Mouse (Mus musculus) cerebellum, postnatal 36 days (tissue): ENCODE measurements around the gene Wdr25.
A peak's percentile ranks its signal among the peaks of the same experiment; 100 is the strongest.

Experiments used
- DNase-seq, 2 experiments: peaks; one replicate each; pipeline ENCODE4 v3.0.0; 2021 to 2022; ENCODE audit warnings: mixed read lengths in 2 of 2

The Wdr25 gene

GRCm38 (mm10) chr12:108994436-108995031 is 101.1 kb downstream of the Wdr25 start:
- peak; percentile 12 to 22 for DNase-seq

- peak; percentile 31 to 37 for DNase-seq
Observed at GRCm38 (mm10) chr12:108995976-108996636, 102.7 kb downstream of the Wdr25 start.

- DNase-seq: no peak
Observed at GRCm38 (mm10) chr12:108997249-108997648, 103.8 kb downstream of the Wdr25 start.

GRCm38 (mm10) chr12:109002978-109003377 is 109.5 kb downstream of the Wdr25 start:
- DNase-seq: no peak

GRCm38 (mm10) chr12:109010070-109010649 is 116.7 kb downstream of the Wdr25 start:
- DNase-seq: no peak

GRCm38 (mm10) chr12:109022181-109022691 is 128.8 kb downstream of the Wdr25 start:
- DNase-seq: peak; percentile 93 to 94

GRCm38 (mm10) chr12:109022966-109023365 is 129.5 kb downstream of the Wdr25 start:
- peak in 1 of 2 experiments; percentile 18 for DNase-seq

- DNase-seq: peak in 1 of 2 experiments; percentile 24
Observed at GRCm38 (mm10) chr12:109023780-109024179, 130.3 kb downstream of the Wdr25 start.

GRCm38 (mm10) chr12:109037026-109037425 is 143.6 kb downstream of the Wdr25 start:
- DNase-seq: no peak

GRCm38 (mm10) chr12:109038179-109038819 is 144.9 kb downstream of the Wdr25 start:
- peak in 1 of 2 experiments; percentile 18 for DNase-seq

- DNase-seq: no peak
Observed at GRCm38 (mm10) chr12:109039311-109039710, 145.9 kb downstream of the Wdr25 start.

GRCm38 (mm10) chr12:109044497-109044896 is 151.1 kb downstream of the Wdr25 start:
- DNase-seq: no peak

- DNase-seq: no peak
Observed at GRCm38 (mm10) chr12:109045581-109045980, 152.2 kb downstream of the Wdr25 start.

- no peak for DNase-seq
Observed at GRCm38 (mm10) chr12:109049949-109050348, 156.5 kb downstream of the Wdr25 start.

GRCm38 (mm10) chr12:109053020-109053806 is 159.8 kb downstream of the Wdr25 start:
- DNase-seq: no peak

- no peak for DNase-seq
Observed at GRCm38 (mm10) chr12:109057736-109058135, 164.3 kb downstream of the Wdr25 start.

GRCm38 (mm10) chr12:109058660-109059059 is 165.2 kb downstream of the Wdr25 start:
- DNase-seq: no peak

GRCm38 (mm10) chr12:109067561-109068135 is 174.2 kb downstream of the Wdr25 start:
- no peak for DNase-seq

- no peak for DNase-seq
Observed at GRCm38 (mm10) chr12:109068167-109068653, 174.8 kb downstream of the Wdr25 start, which contains the start of gene Begain. Begain (minus strand) TSS chr12:109068217.

- DNase-seq: no peak
Observed at GRCm38 (mm10) chr12:109068738-109069137, 175.3 kb downstream of the Wdr25 start.

GRCm38 (mm10) chr12:109069751-109070150 is 176.3 kb downstream of the Wdr25 start:
- peak; percentile 30 to 37 for DNase-seq

GRCm38 (mm10) chr12:109071248-109071647 is 177.8 kb downstream of the Wdr25 start:
- DNase-seq: peak; percentile 72 to 82
